Mouse (Mus musculus) A20 (cell line): ENCODE measurements around the gene Lck.
A peak's percentile ranks its signal among the peaks of the same experiment; 100 is the strongest.

Experiments
- DNase-seq: peaks from one replicate; pipeline ENCODE4 v3.0.0-alpha.2; 2011; ENCODE audit warnings: low read depth, low spot score

Lck gene

GRCm38 (mm10) chr4:129584884-129585608 is 11.6 kb upstream of the Lck start:
- peak; percentile 94 for DNase-seq

- DNase-seq: peak; percentile 82
Measured at GRCm38 (mm10) chr4:129584370-129584769, 10.9 kb upstream of the Lck start.

DNA sequence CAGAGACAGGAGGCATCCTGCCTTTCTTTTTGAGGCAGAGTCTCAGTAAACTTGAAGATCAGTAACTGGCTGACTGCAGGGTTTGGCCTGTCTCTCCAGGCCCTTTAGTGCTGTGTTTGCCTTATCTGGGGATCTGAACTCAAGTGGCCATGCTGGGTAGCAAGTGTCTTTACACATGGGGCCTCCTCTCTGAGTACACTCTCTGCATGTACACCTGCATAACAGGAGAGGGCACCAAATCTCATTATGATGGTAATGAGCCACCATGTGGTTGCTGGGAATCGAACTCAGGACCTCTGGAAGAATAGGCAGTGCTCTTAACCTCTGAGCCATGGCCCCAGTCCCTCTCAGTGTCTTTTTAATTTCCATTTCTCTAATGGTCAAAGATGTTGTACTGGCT is 8.8 kb upstream of the Lck start:
- peak; percentile 68 for DNase-seq

DNA sequence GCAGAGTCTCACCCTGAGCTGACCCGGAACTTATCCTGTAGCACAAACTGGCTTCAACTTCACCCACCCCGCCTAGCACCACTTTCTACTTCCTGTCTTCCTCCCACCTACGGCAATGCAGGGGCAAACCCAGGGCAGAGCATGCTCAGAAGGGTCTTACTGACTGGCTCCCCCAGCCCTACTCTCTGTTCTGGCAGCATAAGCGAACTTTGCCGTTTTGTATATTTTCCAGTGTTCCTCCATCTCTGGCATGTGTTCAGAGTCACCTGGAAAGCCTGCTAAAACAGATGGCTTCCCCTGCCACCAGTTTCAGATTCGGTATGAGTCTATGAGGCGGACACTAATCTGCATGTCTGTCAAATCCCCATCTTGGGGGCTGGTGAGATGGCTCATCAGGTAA is 6.9 kb upstream of the Lck start:
- DNase-seq: peak; percentile 96

DNA sequence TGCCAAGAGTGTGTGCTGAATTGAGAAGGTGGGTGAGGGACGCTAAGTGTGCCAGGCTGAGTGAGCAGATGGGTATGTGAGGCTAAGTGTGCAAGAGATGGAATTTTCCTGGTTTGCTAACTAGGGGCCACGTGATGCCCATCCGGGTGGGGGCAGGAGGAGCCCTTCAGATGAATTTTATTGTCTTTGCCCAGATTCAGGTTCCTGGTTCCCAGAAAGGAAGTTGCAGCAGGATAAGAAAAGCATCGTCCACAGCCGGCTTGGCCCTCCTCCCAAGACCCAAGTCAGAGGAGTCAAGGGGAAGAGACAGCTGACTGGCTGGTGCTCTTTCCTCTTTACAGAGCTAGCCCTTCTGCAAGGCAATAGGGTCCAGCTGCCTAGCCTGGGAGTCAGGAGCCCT is 5.0 kb upstream of the Lck start, which contains the start of gene Fam167b:
Gene Fam167b (minus strand): TSS at position 84 of the 400 bp plus-strand sequence.
- DNase-seq: no peak

GRCm38 (mm10) chr4:129577688-129578087 is 4.2 kb upstream of the Lck start:
- DNase-seq: no peak

DNA sequence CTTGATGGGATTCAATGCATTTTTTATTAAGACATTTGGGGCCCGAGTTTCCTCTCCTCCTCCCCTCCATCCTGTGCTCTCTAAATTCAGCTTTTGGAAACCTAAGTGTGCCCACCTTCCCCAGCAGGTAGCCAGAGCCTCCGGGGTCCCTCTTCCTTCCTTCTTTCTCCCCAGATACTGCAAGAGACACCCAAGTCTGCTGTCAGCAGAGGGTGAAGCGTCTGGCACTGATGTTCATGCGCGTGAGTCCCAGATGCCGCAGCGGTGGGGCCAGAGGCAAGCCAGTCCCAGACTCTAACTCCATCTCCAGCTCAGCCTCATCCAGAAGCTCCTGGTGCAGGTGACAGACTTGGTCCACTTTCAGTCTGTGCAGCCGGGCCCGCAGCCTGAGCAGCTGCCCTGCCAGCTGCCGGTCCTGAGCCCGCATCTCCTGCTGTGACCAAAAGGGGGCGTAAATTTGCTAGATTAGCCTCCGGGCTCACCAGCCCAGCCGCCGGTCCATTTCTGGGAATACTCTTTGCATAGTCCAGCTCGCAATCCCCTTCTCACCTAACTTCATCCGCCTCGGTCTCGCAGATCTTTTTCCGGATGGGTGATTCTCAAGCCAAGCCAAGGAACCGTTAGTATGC is 3.5 kb upstream of the Lck start:
- DNase-seq: peak; percentile 91

GRCm38 (mm10) chr4:129575171-129575844 is 1.9 kb upstream of the Lck start:
- peak; percentile 90 for DNase-seq

- no peak for DNase-seq
Measured at GRCm38 (mm10) chr4:129573093-129573370, 409 bp downstream of the Lck start.

- DNase-seq: no peak
Measured at GRCm38 (mm10) chr4:129572236-129573092, 977 bp downstream of the Lck start.

- no peak for DNase-seq
Measured at GRCm38 (mm10) chr4:129571551-129572084, 1.8 kb downstream of the Lck start.

- DNase-seq: no peak
Measured at GRCm38 (mm10) chr4:129570028-129570427, 3.4 kb downstream of the Lck start.

GRCm38 (mm10) chr4:129568366-129568765 is 5.1 kb downstream of the Lck start:
- no peak for DNase-seq

GRCm38 (mm10) chr4:129565139-129565538 is 8.3 kb downstream of the Lck start:
- no peak for DNase-seq

- DNase-seq: no peak
Measured at GRCm38 (mm10) chr4:129563718-129564117, 9.7 kb downstream of the Lck start.

GRCm38 (mm10) chr4:129561184-129561583 is 12.3 kb downstream of the Lck start:
- DNase-seq: no peak

DNA sequence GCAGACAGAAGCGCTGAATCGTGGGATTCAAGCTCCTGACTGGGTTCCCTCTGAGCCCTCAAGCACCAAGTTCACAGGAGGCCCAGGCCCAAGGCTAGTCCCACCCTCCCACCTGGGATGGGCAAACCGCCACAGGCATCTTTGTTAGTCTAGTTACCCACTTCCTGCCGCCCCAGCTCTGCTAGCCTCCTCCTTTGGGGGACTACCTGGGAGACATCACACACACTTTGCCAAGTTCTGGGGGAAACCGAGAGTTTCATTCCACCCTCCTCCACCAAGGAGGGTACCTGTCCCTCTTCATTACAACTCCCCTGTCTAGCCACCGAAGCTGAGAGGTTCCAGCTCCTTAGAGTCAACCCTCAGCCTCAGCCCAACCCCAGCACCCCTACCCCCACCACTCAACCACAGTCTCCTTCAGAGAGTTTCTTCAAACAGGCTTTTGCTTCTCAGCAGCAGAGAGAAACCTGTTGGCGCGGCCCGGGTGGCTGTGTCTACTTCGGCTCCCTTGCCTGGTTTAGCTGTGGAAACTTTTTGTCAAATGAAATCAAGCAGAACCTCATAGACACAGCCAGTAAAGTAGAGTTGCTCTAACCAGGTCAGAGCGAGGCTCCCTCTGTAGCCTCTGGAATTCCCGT is 15.0 kb downstream of the Lck start:
- DNase-seq: no peak

DNA sequence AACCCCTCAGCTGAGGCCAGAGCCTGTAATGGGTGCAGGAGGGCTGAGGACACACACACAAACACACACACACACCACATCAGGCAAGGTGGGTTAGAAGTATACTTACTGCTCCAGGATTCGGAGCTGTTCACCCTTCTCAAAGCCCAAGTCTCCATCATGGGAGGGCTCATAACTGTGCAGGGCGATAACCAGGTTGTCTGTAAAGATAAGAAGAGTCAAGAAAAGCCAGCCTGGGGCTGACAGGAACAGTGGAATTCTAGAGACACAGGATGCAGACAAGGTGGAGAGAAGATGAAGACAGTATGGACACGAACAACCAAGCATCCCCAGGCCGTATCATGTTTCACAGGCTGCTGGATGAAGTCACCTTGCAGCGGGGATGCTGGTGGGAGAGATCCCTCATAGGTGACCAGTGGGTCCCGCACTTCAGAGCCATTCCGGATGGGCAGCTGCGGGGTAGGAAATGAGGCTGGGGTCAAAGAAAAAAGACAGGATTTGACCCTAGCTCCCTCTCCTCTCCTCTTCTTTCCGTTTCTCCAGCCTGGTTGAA is 16.1 kb downstream of the Lck start:
- no peak for DNase-seq

GRCm38 (mm10) chr4:129556532-129557223 is 16.8 kb downstream of the Lck start:
- peak; percentile 88 for DNase-seq

DNA sequence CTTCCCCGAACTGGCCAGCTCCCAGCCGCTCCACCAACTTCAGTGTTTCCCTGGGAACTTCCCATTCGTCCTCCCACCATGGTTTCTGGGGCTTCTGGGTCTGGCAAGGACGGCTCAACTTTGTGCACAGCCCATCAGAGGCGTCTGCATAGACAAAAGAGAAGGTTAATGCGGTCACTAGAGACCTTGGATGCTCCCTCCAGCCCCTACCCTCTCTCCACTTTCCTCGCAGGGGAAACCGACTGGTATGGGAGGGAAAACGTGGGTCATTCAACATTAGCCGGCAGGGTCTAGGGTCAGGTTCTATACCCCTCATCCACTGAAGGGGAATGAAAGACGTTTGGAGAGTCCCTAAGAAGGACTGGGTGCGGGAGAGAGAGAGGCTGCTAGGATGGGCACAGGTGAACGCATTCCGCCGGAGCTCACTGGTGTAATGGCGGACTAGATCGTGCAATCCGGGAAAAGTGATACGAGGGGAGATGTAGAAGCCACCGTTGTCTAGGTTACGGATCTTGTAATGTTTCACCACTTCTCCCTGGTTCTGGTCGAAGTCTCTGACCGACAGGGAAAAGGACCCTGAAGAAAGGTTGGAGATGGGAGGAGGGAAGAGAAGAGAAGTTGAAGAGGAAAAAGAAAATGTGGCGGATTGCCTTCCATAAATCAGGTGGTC is 17.4 kb downstream of the Lck start:
- DNase-seq: no peak
